Mouse (Mus musculus): Measurements from ENCODE around the gene Clpb.

The Clpb gene

DNA sequence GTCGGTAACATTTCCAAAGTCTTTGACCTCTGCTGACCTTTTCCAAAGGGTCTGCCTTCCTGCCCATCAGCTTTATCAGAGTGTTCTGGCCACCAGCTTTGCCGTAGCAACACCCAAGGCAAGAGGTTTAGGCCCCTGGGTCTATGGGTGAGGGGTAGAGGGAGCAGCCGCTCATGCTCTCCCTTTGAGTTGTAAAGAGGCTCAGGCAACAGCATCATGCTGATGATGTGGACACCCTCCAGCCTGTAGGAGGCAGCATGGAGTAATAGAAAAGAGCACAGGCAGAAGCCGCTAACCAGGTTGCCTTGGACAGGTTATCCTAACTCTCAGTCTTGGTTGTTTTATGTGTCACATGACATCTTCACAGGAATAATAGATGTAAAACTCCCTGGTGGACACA, 61.6 kb downstream of the Clpb start:
- in situ Hi-C loops (cut with MboI) = no loop called here

DNA sequence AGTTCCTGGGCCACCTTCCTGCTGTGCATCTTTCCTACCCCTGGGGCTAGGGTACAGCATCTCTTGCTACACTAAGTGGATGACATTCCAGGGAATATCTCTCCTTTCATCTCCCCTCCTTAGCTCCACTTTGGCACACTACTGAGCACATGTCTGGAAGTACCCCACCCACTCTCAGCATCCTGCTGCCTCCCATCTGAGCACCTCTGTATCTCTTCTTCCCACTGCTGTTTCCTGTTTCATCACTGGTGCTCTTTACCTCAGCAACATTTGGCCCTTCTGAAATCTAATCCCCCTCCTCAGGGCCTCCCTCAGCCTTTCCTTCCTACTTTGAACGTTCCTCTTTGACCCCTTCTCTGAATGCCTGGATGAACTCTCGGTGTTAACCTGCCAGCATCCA, 63.5 kb downstream of the Clpb start:
- in situ Hi-C loops (cut with MboI) = no loop called here

DNA sequence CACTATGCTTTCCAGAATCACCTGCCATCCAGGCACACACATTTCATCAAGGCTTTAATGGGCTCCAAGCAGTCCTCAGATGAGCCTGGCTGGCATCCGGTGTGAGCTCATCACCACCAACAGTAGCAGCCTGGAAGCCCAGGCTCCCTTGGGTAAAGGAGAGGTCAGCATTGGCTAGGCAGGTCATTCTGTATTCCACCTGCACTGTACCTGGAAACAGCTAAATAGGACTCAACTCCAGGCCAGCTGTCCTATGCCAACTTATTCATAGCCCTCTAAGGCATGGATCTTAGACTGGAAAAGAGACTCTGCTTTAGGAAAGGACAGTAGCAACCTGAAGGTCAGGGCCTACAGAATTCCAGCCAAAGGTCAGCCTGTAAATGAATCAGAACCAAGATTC, 68.7 kb downstream of the Clpb start:
- in situ Hi-C loops (cut with MboI) = no loop called here

DNA sequence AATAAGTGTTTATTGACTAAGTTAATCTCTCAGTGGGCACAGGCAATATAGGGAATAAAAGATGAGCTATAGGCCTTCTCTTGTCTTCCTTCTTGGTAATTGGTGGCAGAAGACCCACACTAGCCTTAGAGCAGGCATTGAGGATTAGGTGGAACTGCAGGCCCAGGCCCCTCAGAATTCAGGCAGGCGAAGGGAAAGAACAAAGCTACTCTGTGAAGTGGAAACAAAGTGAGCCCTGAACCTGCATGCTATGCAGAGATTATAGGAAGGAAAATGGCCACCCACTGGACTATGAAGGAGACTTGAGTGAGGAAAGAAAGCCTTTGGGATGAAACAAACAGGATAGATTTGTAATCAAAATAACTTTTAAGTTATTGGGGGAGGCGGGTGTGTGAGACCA, 69.6 kb downstream of the Clpb start:
- in situ Hi-C loops (cut with MboI) = no loop called here

DNA sequence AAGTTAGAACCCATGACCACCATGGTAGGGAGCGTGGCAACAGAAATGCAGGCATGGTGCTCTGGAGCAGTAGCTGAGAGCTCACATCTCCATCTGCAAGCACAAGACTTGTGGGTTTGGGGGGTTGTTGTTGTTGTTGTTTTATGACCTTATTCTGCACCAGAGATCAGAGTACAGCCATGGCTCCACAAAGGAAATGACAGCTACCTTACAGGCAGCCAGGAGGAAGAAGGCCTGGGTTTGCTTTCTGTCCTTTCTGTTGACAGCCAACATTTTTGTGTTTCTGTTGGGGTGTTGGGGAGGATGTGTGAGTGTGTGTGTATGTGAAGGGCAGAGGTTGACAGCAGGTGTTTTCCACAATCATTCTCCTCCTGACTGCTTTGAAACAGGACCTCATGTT, 71.9 kb downstream of the Clpb start:
- in situ Hi-C loops (cut with MboI) = no loop called here

DNA sequence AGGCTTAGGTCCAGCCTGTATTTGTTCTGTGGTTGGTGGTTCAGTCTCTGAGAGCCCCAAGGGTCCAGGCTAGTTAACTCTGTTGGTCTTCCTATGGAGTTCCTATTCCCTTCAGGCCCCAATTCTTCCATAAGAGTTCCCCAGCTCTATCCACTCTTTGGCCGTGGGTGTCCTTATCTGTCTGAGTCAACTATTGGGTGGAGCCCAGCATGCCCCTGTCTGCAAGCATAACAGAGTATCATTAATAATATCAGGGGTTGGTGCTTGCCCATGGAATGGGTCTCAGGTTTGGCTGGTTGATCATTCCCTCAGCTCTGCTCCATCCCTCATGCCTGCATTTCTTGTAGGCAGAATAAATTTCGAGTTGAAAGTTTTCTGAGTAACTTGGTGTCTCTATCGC, 74.3 kb downstream of the Clpb start:
- in situ Hi-C loops (cut with MboI) = no loop called here

DNA sequence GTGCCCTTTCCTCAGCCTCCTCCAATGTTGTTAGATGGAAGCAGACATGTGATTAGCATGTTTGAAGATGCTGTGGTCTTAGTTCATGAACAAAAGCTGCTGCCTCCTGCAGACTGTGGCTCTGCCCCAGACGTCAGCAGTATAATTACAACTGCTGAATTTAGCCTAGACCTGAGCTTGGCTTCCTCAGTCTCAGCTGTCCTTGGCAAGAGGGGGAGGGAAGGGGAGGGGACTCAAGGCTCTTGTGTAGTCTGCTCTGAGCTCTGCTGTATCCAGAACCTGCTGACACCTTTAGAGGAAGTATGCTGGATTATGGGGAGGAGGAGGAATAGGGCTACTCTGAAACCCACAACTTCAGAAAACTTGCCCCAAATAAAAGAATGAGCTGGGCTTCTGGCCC, 76.2 kb downstream of the Clpb start:
- in situ Hi-C loops (cut with MboI) = no loop called here

DNA sequence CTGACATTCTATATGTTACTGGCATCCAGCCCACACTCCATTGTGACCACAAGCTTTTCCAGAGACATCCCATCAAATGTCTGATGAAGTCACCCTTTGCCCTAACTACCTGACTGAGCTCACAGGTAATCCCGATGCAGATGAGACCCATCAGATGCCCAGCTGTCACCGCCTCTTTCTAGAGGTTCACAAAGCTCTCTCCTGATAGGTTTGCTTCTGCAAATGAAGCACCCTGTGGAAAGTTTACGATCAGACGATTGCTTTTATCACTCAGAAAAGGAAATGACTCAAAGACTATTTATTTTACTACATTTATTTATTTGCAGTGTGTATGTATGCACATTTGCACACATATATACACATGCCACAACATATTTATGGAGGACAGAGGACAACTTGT, 80.1 kb downstream of the Clpb start:
- in situ Hi-C loops (cut with MboI) = no loop called here

DNA sequence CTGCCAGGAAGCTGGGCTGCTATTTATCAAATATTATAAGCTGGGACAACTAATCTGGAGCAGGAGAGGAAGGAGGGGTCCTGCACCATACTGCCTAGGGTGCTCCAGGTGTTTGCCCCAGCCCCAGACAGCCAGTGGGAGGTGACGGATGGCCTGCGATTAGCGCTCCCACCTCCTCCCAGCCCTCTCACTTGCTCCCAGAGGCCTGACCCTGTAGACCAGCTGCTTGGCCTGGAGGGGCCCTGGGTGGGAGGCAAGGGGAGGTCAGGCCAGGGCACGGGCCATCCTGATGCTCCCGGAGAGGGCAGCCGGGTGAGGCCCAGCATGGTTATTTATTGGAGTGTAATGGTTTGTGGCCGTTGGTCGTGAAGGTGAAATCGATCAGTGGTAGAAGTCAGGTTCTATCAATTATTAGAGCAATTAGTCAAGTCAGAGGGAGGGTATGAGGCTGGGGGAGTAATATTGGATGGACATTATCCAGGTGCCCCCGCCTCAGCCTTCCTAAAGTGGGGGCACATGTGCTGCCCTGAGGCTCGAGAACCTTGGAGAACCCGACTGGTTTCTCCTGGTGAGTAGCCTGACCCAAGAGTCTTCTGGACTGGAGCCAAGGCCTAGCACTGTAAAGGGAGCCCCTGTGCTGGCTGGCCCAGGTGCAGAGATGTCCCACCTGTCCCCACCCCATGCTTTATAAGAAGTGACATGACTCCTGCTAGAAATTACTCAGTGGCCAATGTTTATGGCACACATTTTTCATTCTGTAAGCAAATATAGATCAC, 83.3 kb downstream of the Clpb start:
- in situ Hi-C loops (cut with MboI) = no loop called here

DNA sequence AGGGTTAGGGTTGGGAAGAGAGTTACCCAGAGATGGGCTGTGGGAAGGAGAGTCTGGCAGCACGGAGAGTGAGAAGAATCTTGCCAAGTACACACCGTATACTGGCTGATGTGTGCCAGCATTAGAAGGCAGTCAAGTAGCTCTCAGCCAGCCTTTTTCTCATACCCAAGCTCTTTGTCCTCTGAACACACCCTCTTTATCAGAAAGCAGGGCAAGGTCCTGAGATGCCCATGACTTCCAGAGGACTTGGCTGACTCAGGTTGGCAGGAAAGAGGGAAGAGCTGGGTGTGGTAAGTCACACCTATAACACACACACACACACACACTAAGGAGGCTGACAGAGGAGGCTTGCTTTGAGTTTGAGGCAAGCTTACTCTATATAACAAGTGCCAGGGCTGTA, 86.8 kb downstream of the Clpb start:
- in situ Hi-C loops (cut with MboI) = no loop called here

DNA sequence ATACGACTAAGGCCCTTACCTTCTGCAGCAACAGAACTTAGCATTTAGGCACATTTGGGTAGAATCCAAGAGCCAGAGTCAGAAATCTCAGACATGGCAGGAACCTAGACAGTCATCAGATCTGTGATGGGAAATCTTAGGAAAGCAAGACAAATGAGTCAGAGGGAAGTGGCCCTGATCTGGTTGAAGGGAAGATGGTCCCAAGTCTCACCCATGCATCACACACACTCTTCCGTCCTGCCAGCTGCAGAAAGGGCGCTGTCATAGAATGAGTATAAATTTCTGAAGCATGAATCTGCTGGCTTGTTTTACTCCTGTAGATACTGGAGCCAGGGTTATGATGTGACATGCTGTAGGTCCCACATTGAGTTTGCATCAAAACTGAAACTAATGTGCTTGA, 88.9 kb downstream of the Clpb start:
- in situ Hi-C loops (cut with MboI) = no loop called here

DNA sequence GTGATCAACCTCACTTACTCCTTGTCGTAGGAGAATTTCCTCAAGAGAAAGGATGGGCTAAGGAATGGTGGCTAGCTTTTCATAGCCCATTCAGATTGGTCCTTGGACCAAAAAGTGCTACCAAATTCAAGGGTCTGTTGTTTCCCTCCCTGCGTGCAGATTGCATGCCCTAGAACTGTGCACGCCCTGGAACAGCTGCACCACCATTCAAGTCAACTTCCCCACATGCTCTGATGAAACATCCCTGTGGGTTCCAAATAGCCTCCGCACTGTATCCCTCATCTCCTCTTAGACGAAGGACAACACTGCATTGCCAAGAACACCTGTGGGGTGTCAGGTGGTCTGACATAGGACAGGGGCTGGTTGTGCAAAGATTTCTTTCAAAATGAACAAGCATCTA, 90.1 kb downstream of the Clpb start:
- in situ Hi-C loops (cut with MboI) = no loop called here

DNA sequence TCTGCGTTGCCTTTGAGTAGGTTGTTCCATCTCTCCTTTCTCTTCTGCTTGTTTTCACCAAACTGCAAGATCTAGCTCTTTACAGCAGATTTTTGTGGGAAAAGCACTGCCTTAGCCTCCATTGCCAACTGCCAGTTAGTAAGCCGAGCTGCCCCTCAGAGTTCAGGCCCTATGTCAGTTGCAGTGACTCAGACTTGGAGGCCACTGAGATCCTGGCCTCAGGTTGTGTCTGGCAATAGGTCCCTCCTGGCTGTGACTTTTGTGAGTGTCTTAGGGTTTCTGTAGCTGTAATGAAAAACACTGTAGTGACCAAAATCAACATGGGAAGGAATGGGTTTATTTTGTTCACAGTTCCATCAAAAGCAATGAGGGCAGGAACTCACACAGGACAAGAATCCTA, 91.0 kb downstream of the Clpb start:
- in situ Hi-C loops (cut with MboI) = no loop called here

DNA sequence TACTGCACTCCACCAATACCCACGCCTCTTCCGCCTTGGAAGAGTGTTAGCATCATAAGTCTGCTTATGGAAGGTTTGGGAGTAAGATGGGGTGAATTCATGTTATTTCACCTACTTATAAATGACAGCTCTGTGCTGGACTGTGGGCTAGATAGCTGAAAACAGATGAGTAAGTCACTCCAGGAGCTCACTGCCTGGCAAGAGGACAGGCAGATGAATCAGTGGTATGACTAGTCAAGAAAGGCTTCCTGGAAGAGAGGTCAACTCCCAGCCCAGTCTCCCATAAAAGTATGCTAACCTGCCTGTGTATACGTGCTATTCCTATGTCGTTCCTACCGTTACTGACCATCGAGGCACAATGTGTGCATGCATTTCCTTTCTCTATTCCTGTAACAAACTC, 91.9 kb downstream of the Clpb start:
- in situ Hi-C loops (cut with MboI) = no loop called here

DNA sequence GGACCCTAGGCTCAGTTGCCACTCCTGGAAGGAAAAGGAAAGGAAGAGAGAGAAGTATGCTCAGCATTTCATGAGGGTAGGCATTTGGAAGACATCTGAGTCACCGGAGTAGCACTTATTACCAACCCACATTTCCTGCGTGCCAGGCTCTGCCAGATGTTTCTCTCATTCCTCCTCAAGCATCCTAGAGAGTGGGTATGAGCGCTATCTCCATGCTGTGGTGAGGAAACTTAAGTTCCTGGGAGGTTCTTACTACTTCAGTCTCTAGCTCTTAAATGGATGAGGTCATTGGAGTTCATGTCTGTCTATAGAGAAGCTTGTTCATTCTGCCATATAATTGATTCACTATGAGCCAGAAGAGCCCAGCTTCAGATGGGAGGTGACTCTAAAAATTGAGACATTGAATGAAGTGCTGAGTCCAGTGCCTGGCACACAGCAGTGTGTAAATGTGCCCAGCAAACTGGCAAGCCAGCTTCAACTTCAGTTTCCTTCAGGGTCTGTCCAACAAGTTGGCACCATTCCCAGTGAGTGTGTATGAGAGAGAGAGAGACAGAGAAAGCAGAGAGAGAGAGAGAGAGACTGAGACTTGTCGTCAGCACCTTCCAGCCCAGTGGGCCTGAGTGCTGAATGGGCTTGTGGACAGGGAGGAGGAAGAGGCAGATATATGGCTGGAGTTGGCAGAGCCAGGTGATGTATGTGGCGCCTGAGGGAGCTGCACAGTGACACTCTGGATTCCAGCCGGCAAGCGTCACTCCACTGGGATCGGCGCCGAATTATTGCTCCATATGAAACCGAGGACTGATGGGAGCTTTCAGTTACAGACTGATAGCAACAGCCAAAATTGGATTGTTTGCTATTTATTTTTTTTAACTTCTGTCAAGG, 98.7 kb downstream of the Clpb start:
- in situ Hi-C loops (cut with MboI) = no loop called here

DNA sequence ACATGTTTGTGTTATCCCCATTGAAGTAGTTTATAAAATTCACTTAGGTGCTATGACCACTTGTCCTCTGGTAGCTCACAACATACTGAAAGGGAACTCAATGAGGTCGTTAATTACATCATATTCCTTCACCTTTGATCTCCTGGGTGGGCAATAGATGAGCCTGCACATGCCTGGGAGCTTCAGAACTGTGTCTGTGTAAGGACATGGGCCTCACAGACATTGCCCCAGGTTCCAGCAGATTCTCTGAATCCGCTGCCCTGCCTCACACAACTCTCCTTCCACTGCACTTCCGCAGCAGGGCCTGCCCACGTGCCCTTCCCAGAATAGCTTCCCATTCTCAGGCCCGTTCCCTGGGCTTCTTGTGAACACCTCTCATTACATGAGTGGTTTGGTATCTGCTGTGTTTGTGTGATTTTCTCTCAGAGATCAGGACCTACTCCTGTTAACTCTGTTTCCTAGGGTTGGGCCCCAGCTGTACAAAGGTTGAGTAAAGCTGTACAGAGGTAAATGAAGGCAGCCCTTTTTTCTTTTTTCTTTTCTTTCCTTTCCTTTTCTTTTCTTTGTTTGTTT, 104.0 kb downstream of the Clpb start:
- in situ Hi-C loops (cut with MboI) = no loop called here

DNA sequence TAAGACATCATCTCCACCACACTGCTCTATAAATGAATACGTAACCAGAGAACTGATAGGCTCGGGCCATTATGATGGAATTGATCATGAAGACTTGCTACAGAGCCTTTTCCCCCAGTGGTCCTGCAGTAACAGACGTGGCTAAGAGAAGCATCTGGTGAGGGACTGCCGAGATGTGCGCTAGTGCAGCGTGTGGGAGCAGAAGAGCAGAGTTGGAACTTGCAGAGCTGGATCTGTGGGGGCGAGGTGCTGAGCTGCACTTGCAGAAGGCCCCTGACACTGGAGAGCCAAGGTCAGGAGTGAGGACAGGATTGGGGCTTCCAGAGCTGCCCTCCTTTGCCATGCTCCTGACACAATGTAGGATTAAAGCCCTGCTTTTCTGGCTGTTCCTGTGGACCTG, 106.6 kb downstream of the Clpb start:
- in situ Hi-C loops (cut with MboI) = no loop called here

DNA sequence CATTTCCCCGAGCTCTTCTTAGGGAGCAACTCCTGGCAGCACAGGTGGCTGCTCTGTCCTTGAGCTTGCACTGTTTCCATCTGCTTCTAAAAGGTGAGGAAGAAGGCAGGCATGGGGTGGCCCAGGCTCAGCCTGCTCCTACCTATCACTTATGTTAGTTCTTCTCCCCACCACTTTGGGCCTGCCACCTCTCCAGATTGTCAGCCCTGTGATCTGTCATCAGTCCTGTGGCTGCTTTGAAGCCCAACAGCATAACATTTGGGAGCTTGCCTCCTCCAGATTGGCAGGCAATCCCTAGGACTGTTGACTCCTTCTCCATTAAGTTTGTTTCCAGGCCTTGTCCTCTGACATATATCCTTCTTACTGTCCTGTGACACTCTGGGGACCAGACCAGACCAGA, 108.2 kb downstream of the Clpb start:
- in situ Hi-C loops (cut with MboI) = no loop called here

DNA sequence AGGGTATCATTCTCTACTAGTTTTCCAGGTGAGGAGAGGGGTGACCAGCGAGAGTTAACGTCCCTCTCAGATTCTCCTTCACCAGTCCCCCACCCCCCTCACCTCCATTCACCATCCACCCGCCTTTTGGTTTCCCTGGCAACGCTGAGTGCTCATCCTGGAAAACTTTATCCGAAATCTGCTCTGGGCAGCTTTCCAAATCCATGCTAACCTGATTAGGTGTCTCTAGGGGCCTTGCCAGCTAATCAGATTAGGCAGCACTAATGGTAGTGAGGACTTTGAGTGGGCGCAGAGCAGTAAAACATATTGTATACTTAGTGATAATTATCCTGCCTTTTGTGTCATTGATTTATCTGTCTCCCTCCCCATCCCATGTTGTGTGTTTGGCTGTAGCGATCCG, 109.3 kb downstream of the Clpb start:
- in situ Hi-C loops (cut with MboI) = no loop called here

DNA sequence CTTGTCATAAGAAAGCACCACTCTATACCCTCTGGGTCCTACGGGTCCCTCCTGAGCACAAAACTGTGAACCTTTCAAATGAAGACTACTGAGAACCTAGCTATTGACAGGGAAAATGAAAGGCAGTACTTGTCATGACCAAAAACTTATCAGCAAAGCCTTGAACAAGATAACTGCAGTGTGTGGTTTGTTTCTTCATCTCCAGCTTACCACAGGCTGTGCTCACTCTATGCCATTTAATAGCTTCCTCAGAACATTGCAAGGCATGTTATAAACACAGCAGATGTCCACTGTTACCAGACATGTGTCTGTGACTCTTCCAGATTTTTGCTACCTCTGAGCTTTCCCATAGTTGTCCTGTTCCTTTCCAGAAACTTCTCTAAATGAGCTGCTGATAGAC, 113.6 kb downstream of the Clpb start:
- in situ Hi-C loops (cut with MboI) = no loop called here

DNA sequence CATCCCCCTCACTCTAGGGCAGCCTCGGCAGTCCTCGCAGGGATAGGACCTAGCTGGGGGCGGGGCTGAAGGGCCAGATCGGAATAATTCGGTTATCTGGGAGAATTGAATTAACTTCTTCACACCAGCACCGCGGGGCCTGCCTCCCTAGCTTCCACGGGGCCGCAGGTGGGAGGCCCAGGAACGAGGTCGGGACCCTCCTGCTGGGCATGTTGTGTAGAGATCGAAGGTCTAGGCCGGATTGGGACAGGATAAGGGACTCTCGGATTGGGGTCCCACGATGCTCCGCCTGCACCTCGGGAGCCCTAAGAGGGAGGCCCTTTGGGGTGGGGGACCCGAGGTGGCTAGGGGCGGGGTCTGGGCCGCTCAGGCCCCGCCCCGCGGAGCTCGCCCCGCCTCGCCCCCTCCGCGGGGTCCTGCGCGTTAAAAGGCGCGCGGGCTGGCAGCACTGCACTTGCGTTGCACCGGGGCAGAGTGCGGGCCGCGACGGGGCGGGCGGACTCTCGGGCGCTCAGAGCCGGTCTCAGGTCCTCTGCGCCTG, 154.5 kb downstream of the Clpb start, which contains the start of gene Phox2a:
Gene Phox2a (plus strand): TSS at position 453 of the 541 bp plus-strand sequence.
- in situ Hi-C loops (cut with MboI) = no loop called here

DNA sequence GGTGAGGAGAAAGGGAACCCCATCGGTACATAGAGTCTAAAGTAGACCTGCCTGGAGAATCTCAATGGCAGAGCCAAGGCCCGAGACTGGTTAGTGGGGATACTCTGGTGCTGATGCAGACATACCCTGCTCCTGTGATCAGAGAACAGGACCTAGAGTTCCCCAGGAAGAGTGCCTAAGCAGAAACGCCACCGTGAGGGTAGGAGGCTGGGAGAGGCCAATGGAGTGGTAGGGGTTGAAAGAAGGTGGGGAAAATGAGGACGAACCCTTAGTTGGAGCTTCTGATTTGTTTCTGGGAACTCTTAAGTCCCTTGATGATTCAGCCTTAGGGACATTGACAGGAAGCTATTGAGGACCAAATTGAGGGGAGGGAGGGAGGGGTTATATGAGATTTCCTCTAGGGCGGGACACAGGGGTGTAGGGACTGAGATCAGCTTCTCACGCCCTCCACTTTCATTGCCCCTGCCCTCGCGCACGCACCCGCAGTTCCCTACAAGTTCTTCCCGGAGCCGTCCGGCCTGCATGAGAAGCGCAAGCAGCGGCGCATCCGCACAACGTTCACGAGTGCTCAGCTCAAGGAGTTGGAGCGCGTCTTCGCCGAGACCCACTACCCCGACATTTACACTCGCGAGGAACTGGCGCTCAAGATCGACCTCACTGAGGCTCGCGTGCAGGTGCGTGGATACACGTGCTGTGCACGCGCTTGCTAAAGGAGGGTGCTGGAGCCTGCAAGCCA, 157.0 kb downstream of the Clpb start:
- in situ Hi-C loops (cut with MboI) = no loop called here

All from mature B cell (primary cell).